Mouse (Mus musculus) left cerebral cortex, adult 2 months (tissue): Measurements from ENCODE around the gene Ostm1. TPM values are rescaled to one million over a fixed set of nuclear protein-coding genes. Genes with fewer than 3 reads are reported as not detected.

Source experiments
- DNase-seq, 2 experiments: peaks; one replicate each; pipeline ENCODE4 v3.0.0; 2021 to 2022; ENCODE audit warnings: low spot score in 2 of 2, mixed read lengths in 1 of 2; ENCODE audit errors: extremely low spot score in 1 of 2
- H3K27ac ChIP-seq: fragments of 200-600 bp; 2 replicates; pipeline ENCODE4 v1.8.1; 2022
- H3K4me3 ChIP-seq: fragments of 200-600 bp; 2 replicates; pipeline ENCODE4 v1.8.1; 2022
- CTCF ChIP-seq: fragments of 200-600 bp; IDR thresholded peaks from 2 replicates; pipeline ENCODE4 v1.8.1; 2022; ENCODE audit warnings: antibody characterized with exemption, mild to moderate bottlenecking, moderate library complexity
- intact Hi-C: fragments of 180-260 bp; cut with DNase I; formaldehyde crosslinking; loops from one replicate; pipeline ENCODE4 v1.15.1; 2025
- total RNA-seq, 2 experiments: library from RNA; stranded (reverse); gene quantifications; 2 replicates each; pipeline ENCODE4 v1.2.3; 2021

Ostm1 gene
- total RNA-seq, 2 experiments from 2014 or later, result 47.0 to 52.3 TPM

GRCm38 (mm10) chr10:42633361-42634121 is 49.9 kb downstream of the Ostm1 start:
- Histone ChIP-seq H3K27ac (no peak overlapping the region), H3K4me3 (peak overlapping the region; percentile 27; the same call in 1 of the 2 replicates)
- TF ChIP-seq CTCF, result no peak
- intact Hi-C loops, result loop anchor here (2.0 kb wide), 1 partner anchor 51 kb away; the partner anchor contains the start of genes Nr2e1 and Ostm1
- no peak for DNase-seq

GRCm38 (mm10) chr10:42634122-42634720 is 50.6 kb downstream of the Ostm1 start:
- no peak for DNase-seq

GRCm38 (mm10) chr10:42635046-42635445 is 51.4 kb downstream of the Ostm1 start:
- no peak for TF ChIP-seq CTCF
- no peak for DNase-seq
- intact Hi-C loops, result loop anchor here (2.0 to 5.0 kb wide), 2 partner anchors 52 to 133 kb away; partner anchors contain the start of genes Nr2e1, Ostm1 and Snx3
- Histone ChIP-seq H3K4me3 (no peak overlapping the region), H3K27ac (no peak overlapping the region)

More at GRCm38 (mm10) chr10:42634122-42634720, 50.6 kb downstream of the Ostm1 start:
- no peak for TF ChIP-seq CTCF
- Histone ChIP-seq H3K27ac (no peak overlapping the region), H3K4me3 (no peak overlapping the region)
- intact Hi-C loops, result loop anchor here (2.0 kb wide), 1 partner anchor 51 kb away; the partner anchor contains the start of genes Nr2e1 and Ostm1

- intact Hi-C loops, result loop anchor here (2.0 to 5.0 kb wide), 2 partner anchors 53 to 133 kb away; partner anchors contain the start of genes Nr2e1, Ostm1 and Snx3
These were observed 52.1 kb downstream of the Ostm1 start for GRCm38 (mm10) chr10:42635566-42636359.

GRCm38 (mm10) chr10:42636360-42637182 is 52.9 kb downstream of the Ostm1 start:
- no peak for DNase-seq
- intact Hi-C loops, result loop anchor here (1.0 to 5.0 kb wide), 2 partner anchors 134 to 328 kb away; partner anchors contain the start of gene Snx3
- no peak for TF ChIP-seq CTCF
- Histone ChIP-seq H3K4me3 (no peak overlapping the region), H3K27ac (no peak overlapping the region)

More at GRCm38 (mm10) chr10:42635566-42636359, 52.1 kb downstream of the Ostm1 start:
- TF ChIP-seq CTCF, result no peak
- Histone ChIP-seq H3K4me3 (no peak overlapping the region), H3K27ac (no peak overlapping the region)
- DNase-seq, result no peak

GRCm38 (mm10) chr10:42637183-42637788 is 53.7 kb downstream of the Ostm1 start:
- peak in 1 of 2 experiments; percentile 43 for DNase-seq
- Histone ChIP-seq H3K27ac (no peak overlapping the region), H3K4me3 (no peak overlapping the region)
- intact Hi-C loops, result loop anchor here (1.0 to 5.0 kb wide), 2 partner anchors 135 to 329 kb away; partner anchors contain the start of gene Snx3
- peak; percentile 67 for TF ChIP-seq CTCF

GRCm38 (mm10) chr10:42639856-42640255 is 56.2 kb downstream of the Ostm1 start:
- no peak overlapping the region for H3K27ac ChIP-seq
- intact Hi-C loops, result loop anchor here (5.0 kb wide), 1 partner anchor 138 kb away; the partner anchor contains the start of gene Snx3

GRCm38 (mm10) chr10:42643638-42644037 is 60.0 kb downstream of the Ostm1 start:
- Histone ChIP-seq H3K27ac (no peak overlapping the region), H3K4me3 (no peak overlapping the region)
- intact Hi-C loops, result no loop called here
- no peak; the same call in 1 of the 2 replicates for TF ChIP-seq CTCF
- DNase-seq, result no peak

More at GRCm38 (mm10) chr10:42639856-42640255, 56.2 kb downstream of the Ostm1 start:
- DNase-seq, result no peak
- TF ChIP-seq CTCF, result no peak
- no peak overlapping the region for H3K4me3 ChIP-seq

- no peak for TF ChIP-seq CTCF
- H3K27ac ChIP-seq, result no peak overlapping the region
- intact Hi-C loops, result no loop called here
- no peak for DNase-seq
- no peak overlapping the region for H3K4me3 ChIP-seq
These were observed 62.7 kb downstream of the Ostm1 start for GRCm38 (mm10) chr10:42646340-42646739.

GRCm38 (mm10) chr10:42661916-42662315 is 78.3 kb downstream of the Ostm1 start:
- H3K4me3 ChIP-seq, result no peak overlapping the region
- TF ChIP-seq CTCF, result no peak
- no peak for DNase-seq
- no peak overlapping the region for H3K27ac ChIP-seq
- intact Hi-C loops, result no loop called here
